Mouse (Mus musculus) retina, postnatal 7 days (tissue): ENCODE measurements at regions not wholly inside any gene's neighbourhood (a gene's known extent, or its start where the extent isn't known, plus 50 kb on each side); places are given as distances from the start of the nearest gene placed in this dataset.
A peak's percentile ranks its signal among the peaks of the same experiment; 100 is the strongest.

ENCODE experiments used
- DNase-seq: peaks from one replicate; pipeline ENCODE4 v3.0.0-alpha.2; 2012; ENCODE audit warnings: low read depth, low spot score

DNA sequence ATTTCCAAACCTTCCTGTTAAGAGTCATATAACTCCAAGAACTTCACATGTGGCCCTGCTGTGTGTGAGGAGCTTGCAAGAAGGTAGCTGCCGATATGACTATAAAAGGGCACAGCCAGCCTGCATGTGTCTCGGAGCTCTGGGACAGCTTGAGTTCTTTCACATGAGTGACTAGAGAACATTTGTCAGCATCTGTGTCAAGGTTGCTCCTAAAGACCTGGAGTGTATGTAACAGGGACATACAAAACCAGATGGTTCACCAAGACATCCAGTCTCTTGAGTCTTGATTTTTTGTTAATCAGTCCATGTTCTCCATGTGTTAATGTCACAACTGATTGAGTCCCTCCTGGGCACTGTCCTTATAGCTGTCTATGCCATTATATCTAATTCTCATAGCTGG is 126.2 kb upstream of the Pcsk2 start:
- DNase-seq: peak; percentile 1

DNA sequence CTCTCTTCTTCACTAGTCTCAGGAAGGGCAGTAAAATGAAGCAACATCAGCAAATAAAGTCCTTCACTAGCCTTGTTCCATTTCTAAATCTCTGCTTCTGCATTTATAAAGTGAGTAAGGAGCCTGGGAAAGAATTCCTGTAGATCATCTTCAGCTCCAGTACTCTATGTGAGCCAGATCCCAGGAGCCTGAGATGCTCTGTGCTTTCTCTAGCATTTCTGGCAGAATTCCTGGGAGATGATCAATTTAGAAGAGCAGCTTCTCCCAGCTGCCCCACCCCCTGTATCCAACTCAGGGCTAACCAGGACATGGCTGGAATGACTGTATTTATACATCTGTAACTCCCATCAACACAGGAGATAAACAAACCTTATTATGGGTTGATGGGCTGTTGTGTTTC is 95.3 kb upstream of the Pcsk2 start:
- no peak for DNase-seq

DNA sequence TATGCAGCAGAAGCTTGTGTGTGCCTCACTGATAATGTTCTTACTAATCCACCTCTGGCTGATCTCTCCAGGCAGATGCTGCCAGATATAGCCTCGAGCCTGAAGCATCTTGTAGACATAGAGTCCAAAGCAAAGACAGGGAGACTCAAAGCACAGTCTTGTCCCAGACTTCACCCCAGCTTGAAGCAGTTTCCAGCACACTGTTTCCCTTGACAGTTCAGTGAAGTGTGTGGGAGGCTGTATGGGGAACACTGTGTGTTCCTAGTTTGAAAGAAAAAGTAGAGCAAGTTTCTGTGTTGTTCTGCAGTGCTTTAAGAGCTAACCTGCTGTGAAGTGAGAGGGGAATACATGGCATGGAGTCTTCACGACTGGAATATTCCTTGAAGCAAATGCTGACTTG is 94.7 kb upstream of the Pcsk2 start:
- no peak for DNase-seq

DNA sequence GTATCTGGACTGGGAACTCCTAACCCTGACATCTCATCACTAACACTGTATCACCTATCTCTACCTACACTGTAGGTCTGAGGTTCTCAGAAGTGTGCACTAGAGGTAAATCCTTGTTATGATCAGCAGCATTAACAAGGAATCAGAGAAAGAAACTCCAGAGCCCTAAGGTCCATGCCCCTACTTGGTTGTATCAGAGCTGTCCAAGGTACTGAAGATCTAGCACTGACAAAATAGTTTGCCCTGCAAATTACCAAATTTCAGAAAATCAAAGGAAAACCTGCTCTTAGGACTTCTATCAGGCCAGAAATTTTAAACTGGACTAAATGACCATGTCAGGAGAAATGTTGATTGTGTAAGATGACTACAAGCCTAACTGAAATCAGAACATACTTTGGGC is 94.3 kb upstream of the Pcsk2 start:
- DNase-seq: no peak

DNA sequence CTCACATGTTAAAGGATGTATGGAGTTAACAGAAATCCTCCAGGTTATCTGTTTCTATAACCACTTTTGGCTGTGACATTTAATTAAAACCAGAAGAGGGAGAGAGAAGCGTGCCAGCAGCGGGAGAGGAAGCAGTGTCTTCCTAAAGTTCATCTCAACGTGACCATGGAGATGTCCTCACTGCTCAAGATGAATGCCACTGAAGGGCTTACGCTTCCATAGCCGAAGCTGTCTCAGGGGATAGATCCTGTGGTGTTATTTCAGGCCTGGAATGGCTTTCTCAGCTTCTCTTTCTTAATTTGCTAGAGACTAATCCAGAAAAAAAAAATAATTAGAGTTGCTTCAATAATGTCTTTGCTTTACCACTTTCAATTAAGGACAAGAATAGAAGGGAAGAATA is 78.0 kb upstream of the Pcsk2 start:
- DNase-seq: no peak

DNA sequence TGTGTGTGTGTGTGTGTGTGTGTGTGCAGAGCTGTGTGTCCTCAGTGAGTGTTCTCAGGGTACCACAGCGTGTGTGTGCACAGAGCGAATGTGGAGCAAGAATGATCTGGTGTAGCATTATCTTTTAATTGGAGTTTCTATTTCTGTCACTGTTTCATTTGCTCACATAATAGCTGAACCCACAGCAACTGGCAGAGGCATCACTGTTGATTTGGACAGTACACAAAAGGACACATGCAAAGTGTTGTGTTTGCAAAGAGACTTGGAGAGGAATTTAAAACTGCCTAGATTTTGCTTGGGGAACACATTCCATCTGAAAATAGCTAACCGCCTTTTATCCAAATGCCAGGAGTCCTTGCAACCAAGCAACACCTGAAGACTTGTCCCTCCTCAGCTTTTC is 74.6 kb upstream of the Pcsk2 start:
- no peak for DNase-seq

DNA sequence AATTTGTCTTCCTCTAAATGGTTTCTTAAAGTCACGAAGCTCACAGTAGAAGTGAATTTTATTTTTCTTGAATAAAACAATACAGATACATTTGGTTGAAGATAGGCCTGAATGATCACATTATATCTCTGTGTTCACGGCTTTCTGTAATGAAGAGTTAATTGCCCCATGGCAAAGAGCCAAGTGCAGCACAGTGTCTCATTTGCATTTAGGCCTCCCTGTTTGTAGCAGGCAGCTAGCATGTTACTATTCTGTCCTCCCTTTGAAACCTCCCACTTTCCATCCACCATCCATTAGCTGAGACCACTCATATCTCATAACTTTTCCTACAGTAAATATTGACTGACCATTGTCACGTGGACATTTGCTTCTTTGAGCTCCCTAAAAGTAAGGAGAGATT is 55.1 kb upstream of the Pcsk2 start:
- peak; percentile 14 for DNase-seq
